Mouse (Mus musculus) liver, embryonic 13.5 days (tissue): ENCODE data around the gene Ddx27. TPM values are rescaled to one million over a fixed set of nuclear protein-coding genes. Genes with fewer than 3 reads are reported as not detected.

Source experiments
- ATAC-seq: fragments of 200-750 bp; cut with Nextera tagmentation; 2 replicates; pipeline ENCODE4 v1.8.0; 2017; ENCODE audit warnings: low read depth, mild to moderate bottlenecking, moderate number of reproducible peaks, moderate library complexity
- DNase-seq: peaks from one replicate; pipeline ENCODE4 v3.0.0; 2022
- H3K27ac ChIP-seq: fragments of 300-500 bp; sonication (generic); 2 replicates; pipeline ENCODE4 v1.5.1; 2015; ENCODE audit warnings: moderate library complexity, mild to moderate bottlenecking, inconsistent platforms
- H3K27me3 ChIP-seq: fragments of 300-500 bp; sonication (generic); 2 replicates; pipeline ENCODE4 v1.6.1; 2015; ENCODE audit warnings: mild to moderate bottlenecking, inconsistent platforms
- H3K36me3 ChIP-seq: fragments of 300-500 bp; sonication (generic); 2 replicates; pipeline ENCODE4 v1.6.1; 2015; ENCODE audit warnings: mild to moderate bottlenecking, inconsistent platforms
- H3K4me1 ChIP-seq: fragments of 300-500 bp; sonication (generic); replicated peaks from 2 replicates; pipeline ENCODE4 v1.6.1; 2015; ENCODE audit warnings: inconsistent platforms
- H3K4me2 ChIP-seq: fragments of 300-500 bp; sonication (generic); 2 replicates; pipeline ENCODE4 v1.6.1; 2015; ENCODE audit warnings: inconsistent platforms, mild to moderate bottlenecking, moderate library complexity
- H3K4me3 ChIP-seq: fragments of 300-500 bp; sonication (generic); replicated peaks from 2 replicates; pipeline ENCODE4 v1.5.1; 2015; ENCODE audit warnings: mild to moderate bottlenecking, inconsistent platforms
- H3K9ac ChIP-seq: fragments of 300-500 bp; sonication (generic); 2 replicates; pipeline ENCODE4 v1.6.1; 2015; ENCODE audit warnings: mild to moderate bottlenecking, inconsistent platforms
- H3K9me3 ChIP-seq: fragments of 300-500 bp; sonication (generic); replicated peaks from 2 replicates; pipeline ENCODE4 v1.6.1; 2016; ENCODE audit warnings: inconsistent platforms
- WGBS: fragments of 180-500 bp; shearing (Covaris S2); methylation state at CpG from one replicate; pipeline ENCODE4 v1.1.7; 2015; ENCODE audit not compliant: insufficient replicate concordance; 5-methylcytosine and 5-hydroxymethylcytosine counted together
- polyA plus RNA-seq: library from polyadenylated mRNA; unstranded; fragments of >200 nt; fragmentation: Nextera tagmentation; extraction: Ambion mirVana; gene quantifications from 2 replicates; pipeline ENCODE4 v1.2.1, GENCODE M21; 2015

Gene Ddx27
- polyA plus RNA-seq, 1 experiment from 2014 or later = 53.6 TPM

GRCm38 (mm10) chr2:167028553-167028952, 13.6 kb downstream of the Ddx27 start:
- no peaks in the 10 kb centered on the region for H3K9me3 ChIP-seq
- DNase-seq (no peak), ATAC-seq (no peak; the same call in 1 of the 2 replicates)
- H3K9ac ChIP-seq = no peak overlapping the region
- peaks cover 98% of the 10 kb centered on the region for H3K36me3 ChIP-seq
- H3K4me1 ChIP-seq = no peaks in the 10 kb centered on the region
- no peak overlapping the region for H3K4me3 ChIP-seq
- H3K27ac ChIP-seq = no peak overlapping the region; the same call in 1 of the 2 replicates
- WGBS = 92% methylated on average over 7 of the region's 7 CpGs
- H3K27me3 ChIP-seq = no peaks in the 10 kb centered on the region
- no peak overlapping the region for H3K4me2 ChIP-seq

GRCm38 (mm10) chr2:167030507-167030906, 15.5 kb downstream of the Ddx27 start:
- Histone ChIP-seq H3K27me3 (no peaks in the 10 kb centered on the region), H3K4me1 (no peaks in the 10 kb centered on the region), H3K4me3 (no peak overlapping the region), H3K27ac (no peak overlapping the region), H3K9me3 (no peaks in the 10 kb centered on the region), H3K4me2 (no peak overlapping the region), H3K9ac (no peak overlapping the region), H3K36me3 (peaks cover 99% of the 10 kb centered on the region)
- ATAC-seq (no peak), DNase-seq (no peak)
- 89% methylated on average over 4 of the region's 4 CpGs for WGBS

GRCm38 (mm10) chr2:167037710-167038109, 22.7 kb downstream of the Ddx27 start:
- H3K9ac ChIP-seq = no peak overlapping the region
- H3K4me1 ChIP-seq = peaks cover 48% of the 10 kb centered on the region
- no peak overlapping the region for H3K4me2 ChIP-seq
- peak overlapping the region; percentile 83; the same call in 1 of the 2 replicates for H3K27ac ChIP-seq
- WGBS = 94% methylated on average over 12 of the region's 12 CpGs
- no peaks in the 10 kb centered on the region for H3K9me3 ChIP-seq
- no peak overlapping the region for H3K4me3 ChIP-seq
- no peak for DNase-seq
- no peak for ATAC-seq
- H3K36me3 ChIP-seq = peaks cover 100% of the 10 kb centered on the region
- H3K27me3 ChIP-seq = no peaks in the 10 kb centered on the region

DNA sequence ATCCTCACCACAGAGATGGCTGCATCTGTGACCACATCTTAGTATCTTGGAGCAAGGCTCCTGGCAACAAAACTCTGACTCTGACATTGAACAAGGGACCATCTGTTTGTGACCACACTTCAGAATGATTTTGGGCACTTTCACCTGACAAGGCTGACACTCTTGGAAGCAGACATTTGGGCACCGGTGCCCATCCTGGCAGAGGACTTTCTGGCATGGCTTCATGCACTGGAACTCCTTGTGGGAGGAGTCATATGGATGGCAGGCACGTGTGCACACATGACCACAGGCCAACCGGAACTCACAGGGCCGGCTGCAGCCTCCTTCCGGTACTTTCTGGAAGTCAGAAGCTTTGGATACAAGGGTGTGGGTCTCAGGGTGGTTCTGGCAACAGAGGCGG, 23.3 kb downstream of the Ddx27 start:
- H3K36me3 ChIP-seq = peaks cover 100% of the 10 kb centered on the region

DNA sequence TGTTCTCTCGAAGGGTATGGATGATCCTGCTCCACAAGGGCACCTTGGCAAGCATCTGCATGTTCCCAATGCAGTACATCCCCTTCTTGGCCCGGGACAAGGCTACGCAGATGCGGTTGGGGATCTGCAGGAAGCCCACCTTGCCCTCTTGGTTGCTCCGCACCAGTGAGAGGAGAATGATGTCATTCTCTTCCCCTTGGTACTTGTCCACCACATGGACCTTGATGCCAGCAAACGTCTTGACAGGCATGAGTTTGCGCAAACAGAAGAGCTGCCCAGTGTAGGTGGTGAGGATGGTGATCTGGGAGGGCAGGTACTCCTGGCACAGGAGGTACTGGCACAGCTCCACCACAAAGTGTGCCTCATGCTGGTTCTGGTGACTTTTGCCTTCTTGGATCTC, 23.7 kb downstream of the Ddx27 start:
- no peak for ATAC-seq
- Histone ChIP-seq H3K4me2 (peak overlapping the region; percentile 35; the same call in 1 of the 2 replicates), H3K9me3 (no peaks in the 10 kb centered on the region), H3K9ac (peak overlapping the region; percentile 42; the same call in 1 of the 2 replicates), H3K4me3 (no peak overlapping the region), H3K36me3 (peaks cover 98% of the 10 kb centered on the region), H3K27ac (peak overlapping the region; percentile 83), H3K4me1 (peaks cover 56% of the 10 kb centered on the region), H3K27me3 (no peaks in the 10 kb centered on the region)
- no peak for DNase-seq
- 91% methylated on average over 7 of the region's 7 CpGs for WGBS

More for the DNA sequence above, 23.3 kb downstream of the Ddx27 start:
- Histone ChIP-seq H3K9me3 (no peaks in the 10 kb centered on the region), H3K4me1 (peaks cover 54% of the 10 kb centered on the region), H3K27me3 (no peaks in the 10 kb centered on the region), H3K4me3 (no peak overlapping the region), H3K27ac (peak overlapping the region; percentile 83), H3K4me2 (no peak overlapping the region), H3K9ac (no peak overlapping the region)
- ATAC-seq = no peak
- 89% methylated on average over 6 of the region's 6 CpGs for WGBS
- no peak for DNase-seq

DNA sequence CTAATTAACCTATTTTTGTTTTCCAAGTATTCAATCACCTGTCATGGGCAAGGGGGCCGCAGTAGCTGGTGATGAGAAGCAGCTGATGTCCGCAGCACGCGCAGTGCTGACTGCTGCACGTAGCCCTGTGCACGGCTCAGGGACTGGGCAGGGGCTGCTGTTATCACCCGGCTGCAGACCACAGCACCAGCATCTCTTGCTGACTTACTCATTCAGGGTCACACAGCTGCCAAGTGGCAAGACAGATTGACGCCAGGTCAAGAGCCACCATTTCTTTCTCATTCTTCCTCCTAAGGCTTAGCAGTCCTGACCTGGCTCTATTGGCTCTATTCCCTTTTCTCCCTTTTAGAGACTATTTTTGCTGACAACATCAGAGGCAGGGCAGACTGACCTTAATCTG, 24.4 kb downstream of the Ddx27 start:
- Histone ChIP-seq H3K4me1 (peaks cover 62% of the 10 kb centered on the region), H3K4me2 (peak overlapping the region; percentile 35), H3K9me3 (no peaks in the 10 kb centered on the region), H3K9ac (peak overlapping the region; percentile 42), H3K27me3 (no peaks in the 10 kb centered on the region), H3K27ac (peak overlapping the region; percentile 83), H3K4me3 (no peak overlapping the region), H3K36me3 (peaks cover 98% of the 10 kb centered on the region)
- 34% methylated on average over 8 of the region's 8 CpGs for WGBS
- peak; percentile 33 for DNase-seq
- peak; percentile 49 for ATAC-seq

DNA sequence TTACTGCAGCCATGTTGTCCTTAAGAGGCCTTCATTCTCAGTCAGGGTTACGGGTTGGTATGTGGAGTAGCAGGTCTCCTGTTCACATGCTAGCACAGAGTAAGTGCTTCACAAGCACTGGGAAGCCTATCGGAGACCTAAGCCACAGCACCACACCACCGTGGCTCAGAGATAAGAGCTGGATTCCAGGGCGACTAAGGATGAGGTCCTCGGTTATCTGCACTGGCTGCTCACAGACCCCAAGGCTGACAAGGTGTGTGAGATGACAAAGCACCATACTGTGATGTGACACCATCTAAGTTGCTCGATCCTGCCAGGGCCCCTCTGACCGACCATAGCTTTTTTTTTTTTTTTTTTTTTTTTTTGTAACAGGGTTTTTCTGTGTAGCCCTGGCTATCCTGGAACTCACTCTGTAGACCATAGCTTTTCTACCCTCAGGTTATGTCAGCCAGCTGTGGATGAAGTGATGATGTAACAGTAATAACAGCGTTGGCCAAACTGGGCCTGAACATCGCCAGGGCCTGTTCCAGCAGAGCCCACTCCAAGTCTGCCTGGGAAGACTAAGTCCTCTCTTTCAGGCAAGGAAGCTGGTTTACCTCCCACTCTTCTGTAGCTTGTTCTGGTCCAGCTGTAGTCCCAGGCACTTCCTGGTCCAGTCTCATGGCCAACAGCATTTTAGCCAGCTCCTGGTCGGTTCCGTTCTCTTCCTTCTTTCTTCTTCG, 28.6 kb downstream of the Ddx27 start:
- Histone ChIP-seq H3K27me3 (no peaks in the 10 kb centered on the region), H3K9ac (peak overlapping the region; percentile 77), H3K4me3 (peak overlapping the region; percentile 50), H3K4me2 (peak overlapping the region; percentile 72), H3K4me1 (peaks cover 66% of the 10 kb centered on the region), H3K36me3 (peaks cover 93% of the 10 kb centered on the region), H3K27ac (peak overlapping the region; percentile 100), H3K9me3 (no peaks in the 10 kb centered on the region)
- peak; percentile 99 for ATAC-seq
- WGBS = 34% methylated on average over 12 of the region's 12 CpGs
- DNase-seq = peak; percentile 91

- no peak overlapping the region for H3K4me2 ChIP-seq
- DNase-seq (no peak), ATAC-seq (no peak)
- H3K27me3 ChIP-seq = no peaks in the 10 kb centered on the region
- peak overlapping the region; percentile 18; the same call in 1 of the 2 replicates for H3K27ac ChIP-seq
- no peak overlapping the region for H3K4me3 ChIP-seq
- 88% methylated on average over 10 of the region's 10 CpGs for WGBS
- H3K4me1 ChIP-seq = peaks cover 27% of the 10 kb centered on the region
- peaks cover 89% of the 10 kb centered on the region for H3K36me3 ChIP-seq
- no peaks in the 10 kb centered on the region for H3K9me3 ChIP-seq
- H3K9ac ChIP-seq = no peak overlapping the region
These were observed 33.2 kb downstream of the Ddx27 start for GRCm38 (mm10) chr2:167048223-167048622.

DNA sequence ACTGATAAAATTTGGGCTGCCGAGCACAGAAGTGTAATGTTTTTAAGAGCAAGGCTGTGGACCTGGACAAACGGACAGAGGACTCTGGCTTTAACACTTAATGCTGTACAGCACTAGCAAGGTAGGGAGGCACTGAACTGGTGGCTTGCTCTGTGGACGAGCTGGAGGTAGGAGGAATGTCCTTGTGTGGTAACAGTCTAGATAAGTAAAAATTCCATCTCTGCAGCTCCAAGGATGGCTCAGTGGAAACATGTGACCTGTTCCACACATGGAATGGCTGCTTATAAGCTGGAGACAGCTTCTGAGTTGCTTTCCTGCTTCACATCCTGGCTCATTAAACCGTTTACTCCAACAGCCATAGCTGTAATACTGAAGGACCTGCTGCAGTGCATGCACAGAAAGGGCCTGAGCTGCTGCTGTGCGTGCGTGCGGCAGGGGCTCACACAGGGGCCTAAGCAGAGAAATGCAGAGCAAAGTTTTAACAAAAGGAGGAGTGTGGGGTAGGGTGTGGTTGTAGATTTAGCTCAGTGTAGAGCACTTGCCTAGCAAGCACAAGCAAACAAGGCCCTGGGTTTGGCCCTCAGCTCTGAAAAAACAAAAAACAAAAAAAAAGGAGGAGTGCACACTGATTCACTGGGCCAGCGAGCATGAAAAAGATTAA, 33.8 kb downstream of the Ddx27 start:
- DNase-seq (no peak), ATAC-seq (no peak)
- Histone ChIP-seq H3K4me2 (no peak overlapping the region), H3K4me3 (no peak overlapping the region), H3K9me3 (no peaks in the 10 kb centered on the region), H3K27me3 (no peaks in the 10 kb centered on the region), H3K36me3 (peaks cover 91% of the 10 kb centered on the region), H3K27ac (no peak overlapping the region; the same call in 1 of the 2 replicates), H3K9ac (no peak overlapping the region), H3K4me1 (peaks cover 30% of the 10 kb centered on the region)
- WGBS = 79% methylated on average over 8 of the region's 8 CpGs

GRCm38 (mm10) chr2:167053127-167053844, 38.3 kb downstream of the Ddx27 start:
- H3K9ac ChIP-seq = peak overlapping the region; percentile 5; the same call in 1 of the 2 replicates
- ATAC-seq (0 out of 2 replicates have a peak, but pooled peaks have one; percentile 43), DNase-seq (no peak)
- H3K27ac ChIP-seq = peak overlapping the region; percentile 40
- H3K9me3 ChIP-seq = no peaks in the 10 kb centered on the region
- H3K4me1 ChIP-seq = peaks cover 38% of the 10 kb centered on the region
- peak overlapping the region; percentile 9; the same call in 1 of the 2 replicates for H3K4me2 ChIP-seq
- H3K4me3 ChIP-seq = 0 out of 2 replicates have a peak overlapping the region, but pooled peaks have one; percentile 12
- peaks cover 93% of the 10 kb centered on the region for H3K36me3 ChIP-seq
- H3K27me3 ChIP-seq = no peaks in the 10 kb centered on the region
- 70% methylated on average over 9 of the region's 9 CpGs for WGBS

DNA sequence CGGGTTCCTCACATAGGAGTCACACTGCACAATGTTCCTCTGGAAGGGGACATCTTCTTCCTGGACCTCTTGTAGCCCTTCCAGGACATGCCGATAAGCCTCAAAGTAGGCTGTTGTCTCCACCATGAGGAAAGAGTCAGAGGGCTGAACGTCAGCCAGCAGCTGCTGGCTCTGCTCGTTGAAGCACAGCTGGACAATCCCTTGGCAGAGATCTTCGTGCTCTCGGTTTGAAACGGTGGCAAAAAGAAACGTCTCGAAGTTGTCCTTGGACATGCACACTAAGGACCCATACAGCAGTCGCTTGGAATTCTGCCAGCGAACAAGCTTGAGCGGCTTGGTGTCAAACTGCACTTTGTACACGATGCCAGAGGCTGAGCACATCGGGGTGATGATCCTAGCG, 40.4 kb downstream of the Ddx27 start:
- Histone ChIP-seq H3K4me2 (0 out of 2 replicates have a peak overlapping the region, but pooled peaks have one; percentile 24), H3K4me1 (peaks cover 57% of the 10 kb centered on the region), H3K9ac (peak overlapping the region; percentile 42; the same call in 1 of the 2 replicates), H3K27me3 (no peaks in the 10 kb centered on the region), H3K36me3 (peaks cover 85% of the 10 kb centered on the region), H3K27ac (peak overlapping the region; percentile 30; the same call in 1 of the 2 replicates), H3K4me3 (no peak overlapping the region), H3K9me3 (no peaks in the 10 kb centered on the region)
- DNase-seq = no peak
- WGBS = 87% methylated on average over 15 of the region's 15 CpGs
- ATAC-seq = no peak
